Mouse (Mus musculus): ENCODE results near the gene March8. TPM values are rescaled to one million over a fixed set of nuclear protein-coding genes. Genes with fewer than 3 reads are reported as not detected.
A peak's percentile ranks its signal among the peaks of the same experiment; 100 is the strongest.

March8 gene
- total RNA-seq, 1 experiment from 2014 or later: 34.2 TPM

DNA sequence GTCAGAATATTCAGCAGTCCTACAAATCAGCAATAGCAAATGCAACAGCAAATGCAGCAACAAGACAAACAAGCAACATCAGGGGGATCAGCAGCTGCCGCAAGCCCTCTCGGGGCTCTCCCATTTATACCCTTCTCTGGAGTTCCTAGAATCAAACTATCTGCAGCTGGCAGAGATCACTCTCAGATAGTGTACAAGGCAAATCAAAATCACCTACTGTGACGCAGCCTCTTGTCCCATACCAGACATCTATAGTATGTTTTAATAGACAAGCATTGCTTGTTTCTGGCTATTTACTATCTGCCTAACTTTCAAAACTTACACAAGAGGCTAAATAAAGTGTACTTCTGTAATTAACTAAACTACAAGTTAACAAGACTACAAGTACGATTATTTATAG, 24.2 kb downstream of the March8 start:
- no peak for ATAC-seq (replicated peaks in 1 of 2; ENCODE audit: insufficient read depth in 1 of 2, low FRiP score in 2 of 2, low TSS enrichment in 1 of 2, low read depth in 1 of 2, poor library complexity in 2 of 2, severe bottlenecking in 2 of 2)

DNA sequence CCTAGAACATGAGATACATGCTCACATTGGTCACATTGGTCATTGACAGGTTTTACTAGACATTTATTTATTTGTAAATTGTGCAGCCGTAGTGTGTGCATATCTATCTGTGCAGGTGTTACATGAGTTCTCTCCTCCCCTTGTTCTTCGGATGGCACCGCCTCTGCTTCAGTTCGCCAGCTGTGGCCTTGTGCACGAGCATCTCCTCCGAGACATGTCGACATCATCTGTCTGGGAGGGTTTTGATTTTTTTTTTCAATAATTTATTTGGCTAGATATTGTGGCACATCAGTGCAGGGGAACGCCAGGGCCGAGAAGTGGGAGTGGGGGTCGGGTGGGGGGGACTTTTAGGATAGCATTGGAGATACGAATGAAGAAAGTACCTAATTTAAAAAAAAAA, 30.1 kb downstream of the March8 start:
- no peak for ATAC-seq (replicated peaks in 1 of 2; ENCODE audit: insufficient read depth in 1 of 2, low FRiP score in 2 of 2, low TSS enrichment in 1 of 2, low read depth in 1 of 2, poor library complexity in 2 of 2, severe bottlenecking in 2 of 2)

DNA sequence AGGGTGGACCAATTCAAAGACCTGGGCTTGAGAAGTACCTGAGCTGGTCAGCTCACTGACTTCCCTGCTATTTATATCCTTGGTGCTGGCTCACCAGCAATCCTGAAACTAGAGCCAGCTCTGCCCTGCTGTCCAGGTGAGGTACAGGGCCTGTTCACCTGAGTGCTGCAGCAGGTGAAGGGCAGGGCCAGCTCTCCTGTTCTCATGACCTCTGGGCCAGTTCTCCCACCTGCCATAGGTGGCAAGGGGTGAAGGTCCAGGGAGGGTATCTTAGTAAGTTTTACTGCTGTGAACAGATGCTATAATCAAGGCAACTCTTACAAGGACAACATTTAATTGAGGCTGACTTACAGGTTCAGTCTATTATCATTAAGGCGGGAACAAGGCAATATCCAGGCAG, 32.0 kb downstream of the March8 start:
- ATAC-seq (replicated peaks in 1 of 2; ENCODE audit: insufficient read depth in 1 of 2, low FRiP score in 2 of 2, low TSS enrichment in 1 of 2, low read depth in 1 of 2, poor library complexity in 2 of 2, severe bottlenecking in 2 of 2): no peak

DNA sequence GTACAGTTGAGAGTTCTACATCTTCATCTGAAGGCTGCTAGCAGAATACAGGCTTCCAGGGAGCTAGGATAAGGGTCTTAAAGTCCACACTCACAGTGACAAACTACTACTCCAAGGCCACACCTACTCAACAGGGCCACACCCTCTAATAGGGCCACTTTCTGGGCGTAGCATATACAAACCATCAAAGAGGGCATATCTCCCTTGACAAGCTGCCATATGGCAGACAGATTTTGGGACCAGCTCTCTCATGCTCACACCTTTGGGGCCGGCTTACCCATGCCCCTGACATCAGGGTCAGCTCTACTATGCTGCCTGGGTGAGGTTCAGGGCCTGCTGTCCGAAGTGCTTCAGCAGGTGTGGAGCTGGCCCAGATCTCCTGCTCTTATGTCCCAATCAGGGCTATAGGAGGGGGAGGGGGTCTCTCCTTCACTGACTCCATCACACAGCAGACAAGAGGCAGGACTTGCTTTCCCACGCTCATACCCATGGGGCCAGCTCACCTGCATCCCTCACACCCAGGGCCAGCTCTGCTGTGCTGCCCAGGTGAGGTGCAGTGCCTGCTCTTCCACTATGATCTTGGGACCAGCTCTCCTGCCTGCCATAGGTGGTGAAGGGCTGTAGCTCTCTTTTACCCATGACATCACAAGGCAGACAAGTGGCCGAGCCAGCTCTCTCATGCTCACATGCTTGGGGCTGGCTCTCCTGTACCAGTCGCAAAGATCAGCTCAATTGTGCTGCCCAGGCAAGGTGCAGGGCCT, 32.6 kb downstream of the March8 start:
- ATAC-seq (replicated peaks in 1 of 2; ENCODE audit: insufficient read depth in 1 of 2, low FRiP score in 2 of 2, low TSS enrichment in 1 of 2, low read depth in 1 of 2, poor library complexity in 2 of 2, severe bottlenecking in 2 of 2): no peak

DNA sequence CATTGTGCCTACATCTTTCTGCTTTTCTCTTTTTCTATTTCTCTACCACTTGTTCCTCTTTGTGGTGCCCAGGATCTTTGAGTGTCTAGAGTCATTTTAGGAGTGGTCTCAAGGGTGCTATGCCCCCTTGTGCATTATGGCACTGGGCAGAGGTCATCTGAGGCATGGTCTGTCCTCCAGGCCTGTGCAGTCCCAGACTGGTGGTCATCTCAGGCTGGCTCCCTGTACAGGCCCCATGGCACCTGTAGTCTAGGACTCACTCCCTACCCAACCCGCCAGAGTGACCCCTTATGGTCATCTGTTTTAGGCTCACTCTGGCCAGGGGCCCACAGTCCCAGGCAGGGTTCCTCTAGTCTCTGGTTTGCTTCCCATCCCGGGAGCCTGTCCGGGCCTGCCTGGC, 33.7 kb downstream of the March8 start:
- no peak for ATAC-seq (replicated peaks in 1 of 2; ENCODE audit: insufficient read depth in 1 of 2, low FRiP score in 2 of 2, low TSS enrichment in 1 of 2, low read depth in 1 of 2, poor library complexity in 2 of 2, severe bottlenecking in 2 of 2)

DNA sequence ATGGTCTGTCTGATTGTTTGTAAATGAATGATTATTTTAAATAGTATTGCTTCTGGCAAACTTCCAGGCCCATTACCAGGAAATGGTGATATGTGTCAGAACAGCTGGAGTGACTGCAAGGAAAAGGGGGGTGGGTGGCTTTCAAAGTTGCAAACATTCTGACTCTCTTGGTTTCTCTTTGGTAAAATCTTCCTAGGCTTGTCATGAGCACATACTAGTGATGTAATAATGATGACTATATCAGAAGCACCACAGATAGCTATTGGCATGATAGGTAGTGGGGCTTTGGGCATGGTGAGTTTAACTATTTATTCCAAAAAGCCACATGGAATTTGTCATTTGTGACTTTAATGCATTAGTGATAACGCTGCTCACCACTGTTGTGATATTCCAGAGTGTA, 36.3 kb downstream of the March8 start:
- ATAC-seq (replicated peaks in 1 of 2; ENCODE audit: insufficient read depth in 1 of 2, low FRiP score in 2 of 2, low TSS enrichment in 1 of 2, low read depth in 1 of 2, poor library complexity in 2 of 2, severe bottlenecking in 2 of 2): no peak

DNA sequence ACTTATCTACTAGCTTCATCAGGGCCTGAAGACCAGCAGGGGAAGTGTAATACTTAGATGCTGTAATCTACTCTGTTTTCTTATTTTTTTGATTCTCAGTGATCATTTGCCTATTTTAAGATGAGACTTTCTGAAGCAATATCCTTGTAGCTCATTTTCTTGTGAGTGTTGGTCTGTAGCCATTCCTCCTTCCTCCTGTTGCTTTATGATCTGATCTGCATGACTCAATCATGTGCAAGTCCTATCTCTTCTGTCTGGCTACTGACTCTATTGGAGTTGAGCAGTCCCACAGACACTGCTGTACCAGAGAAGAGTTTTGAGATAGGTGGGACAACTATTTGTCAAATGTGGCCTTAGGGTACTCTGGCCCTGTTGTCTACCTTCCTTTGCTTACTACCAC, 36.8 kb downstream of the March8 start:
- no peak for ATAC-seq (replicated peaks in 1 of 2; ENCODE audit: insufficient read depth in 1 of 2, low FRiP score in 2 of 2, low TSS enrichment in 1 of 2, low read depth in 1 of 2, poor library complexity in 2 of 2, severe bottlenecking in 2 of 2)

DNA sequence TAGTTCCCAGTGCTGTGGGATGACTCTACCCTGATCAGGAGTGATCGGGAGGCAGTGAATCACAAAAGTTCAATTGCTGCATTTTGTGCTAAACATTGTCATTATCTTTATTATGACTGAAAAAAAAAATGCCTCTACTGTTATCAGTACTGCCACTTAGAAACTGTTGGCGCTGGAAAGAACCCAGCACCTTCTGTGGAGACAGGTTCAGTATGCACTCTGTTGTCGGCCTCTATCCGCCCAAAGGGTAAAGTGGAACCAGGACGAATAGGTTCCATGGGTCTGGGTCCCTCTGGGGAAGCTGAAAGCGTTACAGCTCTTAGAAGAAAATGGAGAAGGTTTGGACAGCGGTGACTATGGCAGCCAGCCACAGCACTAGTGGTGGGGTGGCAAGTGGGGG, 41.1 kb downstream of the March8 start:
- no peak for ATAC-seq (replicated peaks in 1 of 2; ENCODE audit: insufficient read depth in 1 of 2, low FRiP score in 2 of 2, low TSS enrichment in 1 of 2, low read depth in 1 of 2, poor library complexity in 2 of 2, severe bottlenecking in 2 of 2)

DNA sequence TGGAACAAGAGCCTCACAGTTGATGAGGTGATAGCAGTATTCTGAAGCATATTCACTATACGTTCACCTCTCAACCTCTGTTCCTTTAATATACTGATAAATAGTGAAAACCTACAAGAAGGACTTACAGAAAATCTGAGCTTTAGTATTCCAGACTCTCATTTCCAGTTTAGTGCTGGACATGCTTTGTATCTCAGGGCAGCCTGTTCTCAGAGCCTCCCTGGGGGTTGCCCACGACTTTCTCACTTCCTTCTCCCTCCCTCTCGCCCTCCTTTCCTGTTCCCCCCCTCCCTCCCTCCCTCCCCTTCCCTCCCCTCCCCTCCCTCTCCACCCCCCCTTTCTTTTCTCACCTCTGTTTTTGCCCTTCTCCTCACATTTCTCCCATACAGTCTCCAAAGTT, 42.3 kb downstream of the March8 start:
- no peak for ATAC-seq (replicated peaks in 1 of 2; ENCODE audit: insufficient read depth in 1 of 2, low FRiP score in 2 of 2, low TSS enrichment in 1 of 2, low read depth in 1 of 2, poor library complexity in 2 of 2, severe bottlenecking in 2 of 2)

DNA sequence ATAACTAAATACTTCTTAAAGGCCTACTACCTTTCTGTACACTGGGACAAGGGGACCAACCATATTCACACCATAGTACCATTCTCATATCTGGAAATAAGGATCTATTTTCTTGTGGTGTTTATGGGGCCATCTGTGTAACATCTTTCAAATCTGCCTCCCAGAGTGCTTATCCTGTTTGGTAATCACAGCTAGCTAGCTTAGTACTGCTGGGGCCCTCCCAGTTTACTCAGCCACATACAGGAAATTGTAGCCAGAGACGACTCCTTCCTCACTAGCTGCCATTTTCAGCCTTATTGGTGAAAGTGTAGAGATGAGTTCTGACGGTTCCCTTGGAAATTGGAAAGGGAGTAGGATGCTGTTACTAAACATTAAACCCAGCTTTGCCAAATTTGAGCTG, 43.8 kb downstream of the March8 start:
- ATAC-seq (replicated peaks in 1 of 2; ENCODE audit: insufficient read depth in 1 of 2, low FRiP score in 2 of 2, low TSS enrichment in 1 of 2, low read depth in 1 of 2, poor library complexity in 2 of 2, severe bottlenecking in 2 of 2): peak in 1 of 2 experiments; percentile 29; a peak in 1 of 4 replicates

DNA sequence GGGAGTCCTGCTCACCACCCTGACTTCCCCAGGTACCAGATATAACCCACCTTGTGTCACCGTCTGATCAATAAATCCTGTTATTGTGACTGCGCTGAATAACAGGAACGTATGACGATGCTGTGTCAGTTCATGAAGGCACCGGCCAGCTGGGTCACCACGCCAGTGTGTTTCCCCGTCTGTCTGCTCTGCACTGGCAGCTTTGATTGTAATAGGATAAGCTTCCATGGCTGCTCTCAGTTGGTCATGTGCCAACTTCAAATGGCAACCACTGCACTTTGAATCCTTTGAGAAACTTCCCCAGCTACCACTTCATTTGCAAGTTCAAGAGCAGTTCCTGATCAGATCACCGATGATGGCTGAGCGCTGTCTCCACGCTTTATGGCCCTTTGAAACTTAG, 45.8 kb downstream of the March8 start:
- no peak for ATAC-seq (replicated peaks in 1 of 2; ENCODE audit: insufficient read depth in 1 of 2, low FRiP score in 2 of 2, low TSS enrichment in 1 of 2, low read depth in 1 of 2, poor library complexity in 2 of 2, severe bottlenecking in 2 of 2)

DNA sequence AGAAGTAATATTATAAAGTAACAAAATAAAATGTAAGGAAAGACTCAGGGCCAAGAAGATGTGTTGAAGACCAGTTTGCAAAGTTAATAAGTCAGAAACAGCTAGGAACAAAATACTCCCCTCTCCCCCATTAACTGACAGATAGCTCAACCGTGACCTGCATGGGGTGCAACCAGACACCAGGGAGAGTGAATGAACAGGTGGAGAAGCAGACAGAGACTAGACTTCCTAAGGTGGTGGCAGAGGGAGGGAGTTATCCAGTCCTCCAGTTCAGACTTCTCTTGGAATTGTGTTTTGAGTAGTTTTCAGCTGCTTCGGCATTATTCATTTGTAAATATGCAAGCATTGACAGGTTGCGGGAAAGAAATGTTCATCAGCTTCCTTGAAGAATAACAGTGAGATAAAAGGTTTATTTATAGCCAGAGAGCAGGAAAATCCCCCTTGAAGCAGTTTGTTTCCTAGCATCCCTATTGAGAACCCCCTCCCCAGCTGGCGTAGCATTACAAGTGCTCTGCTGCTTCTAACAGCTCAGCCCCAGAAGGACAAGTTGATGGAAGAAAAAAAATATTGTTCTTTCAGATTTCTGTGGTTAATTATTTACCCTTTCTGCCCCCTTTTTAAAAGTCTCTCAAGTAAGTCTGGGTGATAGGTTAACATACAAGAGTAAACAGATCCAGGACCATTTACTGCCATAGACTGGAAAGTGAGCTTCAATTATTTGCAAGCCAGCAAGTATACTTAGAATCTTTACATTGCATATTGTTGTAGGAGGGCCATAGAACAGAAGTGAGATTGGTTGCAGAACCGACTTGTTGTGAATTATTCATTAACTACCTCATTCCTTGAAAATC, 47.6 kb downstream of the March8 start:
- no peak for ATAC-seq (replicated peaks in 1 of 2; ENCODE audit: insufficient read depth in 1 of 2, low FRiP score in 2 of 2, low TSS enrichment in 1 of 2, low read depth in 1 of 2, poor library complexity in 2 of 2, severe bottlenecking in 2 of 2)

DNA sequence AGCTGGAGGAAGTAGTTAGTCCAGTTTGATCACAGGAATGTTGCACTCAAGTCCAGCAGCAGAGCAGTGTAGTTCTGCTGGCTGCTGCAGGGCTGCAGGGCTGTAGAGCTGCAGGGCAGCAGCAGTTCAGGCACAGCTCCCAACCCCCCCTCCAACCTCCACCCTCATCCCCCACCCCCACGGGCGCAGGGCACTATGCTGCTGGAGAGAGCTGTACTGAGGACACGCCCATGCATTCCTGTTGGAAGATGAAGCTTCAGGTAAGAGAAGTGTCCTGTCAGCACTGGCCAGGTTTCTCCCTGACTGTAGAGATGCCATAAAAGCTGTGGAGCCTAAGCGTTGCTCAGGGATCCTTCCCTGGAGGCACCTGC, 48.2 kb downstream of the March8 start:
- ATAC-seq (replicated peaks in 1 of 2; ENCODE audit: insufficient read depth in 1 of 2, low FRiP score in 2 of 2, low TSS enrichment in 1 of 2, low read depth in 1 of 2, poor library complexity in 2 of 2, severe bottlenecking in 2 of 2): no peak

DNA sequence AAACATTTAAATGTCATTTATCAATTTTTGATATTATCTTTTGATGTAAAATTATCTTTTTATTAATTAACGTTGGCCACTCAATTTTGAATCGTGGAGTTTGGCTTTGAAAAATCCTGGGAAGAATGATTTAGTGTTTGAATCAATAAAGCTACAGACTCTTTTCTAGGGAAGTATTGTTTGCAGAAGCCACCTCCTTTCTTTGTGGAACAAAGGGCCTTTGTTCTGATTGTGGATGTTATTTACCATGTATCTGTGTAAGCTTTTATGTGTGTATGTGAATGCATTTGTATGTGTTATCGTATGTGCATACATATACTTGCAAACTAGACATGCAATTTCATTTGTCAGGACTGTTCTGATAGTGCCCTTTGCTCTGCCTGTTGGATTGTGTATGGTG, 48.7 kb downstream of the March8 start:
- no peak for ATAC-seq (replicated peaks in 1 of 2; ENCODE audit: insufficient read depth in 1 of 2, low FRiP score in 2 of 2, low TSS enrichment in 1 of 2, low read depth in 1 of 2, poor library complexity in 2 of 2, severe bottlenecking in 2 of 2)

DNA sequence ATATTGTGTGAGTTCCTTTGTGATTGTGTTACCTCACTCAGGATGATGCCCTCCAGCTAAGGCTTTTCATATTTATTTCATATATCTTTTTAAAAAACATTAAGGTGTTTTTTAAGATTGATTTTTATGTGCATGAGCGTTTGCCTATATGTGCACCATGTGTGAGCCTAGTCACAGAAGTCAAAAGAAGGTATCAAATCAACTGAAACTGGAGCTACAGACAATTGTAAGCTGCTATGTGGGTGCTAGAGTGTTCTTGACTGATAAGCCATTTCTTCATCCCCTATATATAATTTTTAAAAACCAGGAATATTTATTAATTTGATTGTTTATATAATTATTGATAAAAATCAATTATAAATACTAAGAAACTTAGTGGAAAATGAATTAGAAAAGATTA, 50.2 kb downstream of the March8 start:
- ATAC-seq (replicated peaks in 1 of 2; ENCODE audit: insufficient read depth in 1 of 2, low FRiP score in 2 of 2, low TSS enrichment in 1 of 2, low read depth in 1 of 2, poor library complexity in 2 of 2, severe bottlenecking in 2 of 2): no peak

DNA sequence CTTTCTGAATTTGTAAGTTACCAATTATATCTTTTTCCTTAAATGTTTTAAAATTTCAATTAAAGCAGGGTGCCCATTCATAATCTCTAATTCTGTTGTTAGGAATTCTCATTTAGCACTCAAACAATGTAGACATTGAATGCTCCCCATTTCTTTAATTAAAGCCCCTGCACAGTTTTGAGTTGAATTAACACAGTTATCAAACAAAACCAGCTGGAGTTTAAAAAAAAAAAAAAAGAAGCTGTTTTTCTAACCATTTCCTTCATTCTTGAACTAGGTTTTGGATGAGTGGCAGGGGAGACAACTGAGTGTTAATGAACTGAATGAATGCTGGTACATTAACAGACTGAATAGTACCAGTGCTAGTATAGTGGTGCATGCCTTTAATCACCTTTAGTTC, 51.7 kb downstream of the March8 start:
- ATAC-seq (replicated peaks in 1 of 2; ENCODE audit: insufficient read depth in 1 of 2, low FRiP score in 2 of 2, low TSS enrichment in 1 of 2, low read depth in 1 of 2, poor library complexity in 2 of 2, severe bottlenecking in 2 of 2): no peak

DNA sequence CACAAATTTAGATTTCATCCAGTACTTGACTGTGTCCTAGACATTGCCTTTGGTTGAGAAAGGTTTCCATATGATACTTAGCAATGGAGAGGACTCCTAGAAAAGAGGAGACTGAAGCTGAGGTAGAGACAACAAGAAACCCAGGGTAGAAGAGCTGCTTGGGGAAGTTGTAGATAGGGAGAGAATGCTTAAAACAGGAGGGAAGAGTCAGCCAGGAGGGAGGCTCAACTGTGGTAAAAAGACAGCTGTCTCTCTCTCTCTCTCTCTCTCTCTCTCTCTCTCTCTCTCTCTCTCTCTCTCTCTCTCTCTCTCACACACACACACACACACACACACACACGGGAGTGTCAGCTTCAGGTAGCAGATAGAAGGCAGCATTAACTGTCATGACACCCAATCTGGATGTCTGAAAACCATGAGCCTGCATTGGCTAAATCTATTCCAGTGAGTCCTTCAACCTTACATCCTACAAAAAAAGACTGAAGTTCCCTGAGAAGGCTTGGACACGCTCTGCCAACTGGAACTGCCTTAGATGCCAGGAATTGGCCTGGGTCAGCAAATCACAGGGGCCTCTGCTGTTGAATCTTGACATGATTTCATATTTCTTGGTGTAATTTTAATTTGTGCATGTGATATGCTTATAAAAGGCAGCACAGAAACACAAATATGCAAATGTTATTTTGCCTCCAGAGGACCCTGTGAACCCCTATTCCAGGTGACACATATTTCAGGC, 57.3 kb downstream of the March8 start:
- no peak for ATAC-seq (replicated peaks in 1 of 2; ENCODE audit: insufficient read depth in 1 of 2, low FRiP score in 2 of 2, low TSS enrichment in 1 of 2, low read depth in 1 of 2, poor library complexity in 2 of 2, severe bottlenecking in 2 of 2)

DNA sequence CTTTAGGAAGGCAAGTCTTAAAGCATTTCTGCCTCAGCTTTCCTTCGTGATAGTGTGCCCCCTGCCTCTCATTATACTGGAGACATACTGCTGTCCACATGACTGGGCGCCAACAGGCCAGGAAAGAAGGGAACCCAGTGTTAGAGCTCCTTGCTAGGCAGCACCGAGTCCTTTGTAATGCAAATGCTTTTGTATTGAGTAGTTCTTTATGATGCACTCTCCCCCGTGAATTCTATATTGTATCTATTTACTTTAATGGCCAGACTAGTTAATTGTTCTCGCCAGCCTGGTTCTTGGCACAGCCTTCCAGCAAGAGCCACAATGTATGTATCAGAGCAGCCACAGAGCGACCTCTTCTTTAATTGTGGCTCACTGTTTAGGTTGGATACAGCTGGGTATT, 59.8 kb downstream of the March8 start:
- no peak for ATAC-seq (replicated peaks in 1 of 2; ENCODE audit: insufficient read depth in 1 of 2, low FRiP score in 2 of 2, low TSS enrichment in 1 of 2, low read depth in 1 of 2, poor library complexity in 2 of 2, severe bottlenecking in 2 of 2)
